Mouse (Mus musculus): ENCODE data around the gene Obsl1. TPM values are rescaled to one million over a fixed set of nuclear protein-coding genes. Genes with fewer than 3 reads are reported as not detected.

Obsl1 gene
- polyA plus RNA-seq, 1 experiment from 2014 or later, result not detected

DNA sequence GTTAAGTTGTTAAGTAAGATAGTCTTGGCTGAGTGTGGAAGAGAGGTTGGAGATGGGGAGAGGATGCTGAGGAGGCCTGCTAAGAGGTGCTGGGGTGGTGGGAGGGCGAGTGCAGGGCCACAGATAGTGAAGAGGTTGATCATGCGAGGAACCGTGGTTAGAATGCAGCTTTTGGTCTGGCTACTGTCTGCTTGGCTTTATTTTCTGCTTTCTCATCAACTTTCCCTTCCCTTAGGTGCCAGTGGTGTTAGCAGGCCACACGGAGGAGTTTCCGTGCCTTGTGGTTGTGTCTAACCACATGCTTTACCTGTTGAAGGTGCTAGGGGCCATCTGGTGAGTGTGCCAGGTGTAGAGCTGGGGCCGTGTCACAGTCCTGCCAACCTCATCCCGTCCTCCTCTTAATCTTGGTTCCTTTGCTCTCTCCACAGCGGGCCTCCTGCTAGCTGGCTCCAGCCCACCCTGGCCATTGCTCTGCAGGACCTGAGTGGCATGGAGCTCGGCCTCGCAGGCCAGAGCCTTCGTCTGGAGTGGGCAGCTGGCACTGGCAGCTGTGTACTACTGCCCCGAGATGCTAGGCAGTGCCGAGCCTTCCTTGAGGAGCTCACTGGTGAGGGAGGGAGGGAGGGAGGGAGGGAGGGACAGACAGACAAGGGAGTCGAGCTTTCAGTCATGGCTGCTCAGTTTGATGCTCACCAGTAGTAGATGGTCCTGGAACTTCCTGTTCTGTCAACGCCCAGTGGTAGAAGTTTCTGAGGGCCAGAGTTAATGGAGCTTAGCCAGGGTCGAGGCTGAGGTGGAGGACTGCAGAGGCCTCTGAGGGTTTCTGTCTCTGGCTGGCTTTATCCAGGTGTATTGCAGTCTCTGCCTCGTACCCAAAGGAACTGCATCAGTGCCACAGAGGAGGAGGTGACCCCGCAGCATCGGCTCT is 27.3 kb upstream of the Obsl1 start:
- H3K27ac ChIP-seq, result no peak overlapping the region
- H3K36me3 ChIP-seq (ENCODE audit: inconsistent target), result peaks cover 61% of the 10 kb centered on the region
- no peaks in the 10 kb centered on the region for H3K79me2 ChIP-seq (ENCODE audit: inconsistent target)
- WGBS (ENCODE audit: missing documents), result 94% methylated on average over 18 of the region's 19 CpGs
- no peak overlapping the region for H3K4me3 ChIP-seq (ENCODE audit: inconsistent target)

DNA sequence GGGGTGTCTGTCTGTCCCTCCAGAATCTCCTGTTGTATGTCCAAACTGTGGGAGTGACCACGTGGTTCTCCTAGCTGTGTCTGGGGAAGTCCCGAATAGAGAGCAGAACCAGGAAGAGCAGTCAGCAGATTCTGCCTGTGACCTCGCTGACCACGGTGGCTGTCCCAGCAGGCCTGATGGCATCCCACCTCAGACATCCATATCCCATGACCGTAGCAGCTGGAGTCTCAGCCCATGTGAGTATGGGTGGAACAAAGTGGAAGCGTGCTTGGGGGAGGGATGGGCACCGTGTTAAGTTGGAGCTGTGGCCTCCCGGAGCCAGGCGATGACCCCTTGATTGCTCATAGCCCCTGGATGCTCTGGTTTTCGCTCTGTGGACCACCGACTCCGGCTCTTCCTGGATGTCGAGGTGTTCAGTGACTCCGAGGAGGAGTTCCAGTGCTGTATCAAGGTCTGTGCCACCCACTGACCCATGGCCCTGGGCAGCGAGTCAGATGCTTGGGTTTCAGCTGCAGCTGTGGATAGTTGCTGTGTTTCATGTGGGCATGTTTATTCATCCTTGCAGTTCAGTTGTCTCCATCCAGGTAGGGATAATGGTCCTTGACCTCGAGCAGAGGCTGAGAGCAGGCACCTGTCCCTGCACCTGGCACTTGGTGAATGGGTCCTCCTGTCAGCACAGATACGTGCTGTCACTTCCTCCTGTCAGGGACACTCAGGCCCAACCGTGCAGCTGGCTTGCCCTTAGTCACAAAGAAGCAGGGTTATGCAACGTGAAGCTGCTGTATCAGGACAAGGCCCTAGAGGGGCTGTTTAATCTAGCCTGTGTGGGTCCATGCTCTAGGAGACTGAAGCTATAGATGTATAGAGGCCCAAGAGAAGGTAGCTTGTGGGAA is 26.3 kb upstream of the Obsl1 start:
- Histone ChIP-seq H3K79me2 (ENCODE audit: inconsistent target) (no peaks in the 10 kb centered on the region), H3K27ac (peak overlapping the region; percentile 10; the same call in 1 of the 2 replicates), H3K4me3 (ENCODE audit: inconsistent target) (no peak overlapping the region), H3K36me3 (ENCODE audit: inconsistent target) (peaks cover 72% of the 10 kb centered on the region)
- 80% methylated on average over 19 of the region's 19 CpGs for WGBS (ENCODE audit: missing documents)

DNA sequence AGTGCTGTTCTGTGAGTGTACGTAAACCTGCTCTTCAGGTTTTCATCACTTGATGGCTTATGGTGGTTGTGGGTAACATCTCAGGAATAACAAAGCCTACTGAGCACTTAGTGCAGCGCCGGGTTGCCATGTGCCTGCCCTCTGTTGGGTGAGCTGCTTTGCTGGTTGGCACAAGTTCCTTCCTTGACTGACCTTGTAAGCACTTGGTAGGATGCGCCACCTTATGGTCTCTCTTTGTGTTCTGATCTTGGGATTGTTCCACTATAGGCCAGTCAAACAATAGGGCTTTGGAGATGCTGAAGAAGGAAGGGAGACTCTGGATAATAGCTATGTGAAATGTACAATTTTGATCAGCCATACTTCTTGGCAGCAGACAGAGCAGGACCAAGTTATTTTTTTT is 24.3 kb upstream of the Obsl1 start:
- Histone ChIP-seq H3K36me3 (ENCODE audit: inconsistent target) (peaks cover 79% of the 10 kb centered on the region), H3K27ac (no peak overlapping the region), H3K79me2 (ENCODE audit: inconsistent target) (peaks cover 2% of the 10 kb centered on the region; the same call in 1 of the 2 replicates)

DNA sequence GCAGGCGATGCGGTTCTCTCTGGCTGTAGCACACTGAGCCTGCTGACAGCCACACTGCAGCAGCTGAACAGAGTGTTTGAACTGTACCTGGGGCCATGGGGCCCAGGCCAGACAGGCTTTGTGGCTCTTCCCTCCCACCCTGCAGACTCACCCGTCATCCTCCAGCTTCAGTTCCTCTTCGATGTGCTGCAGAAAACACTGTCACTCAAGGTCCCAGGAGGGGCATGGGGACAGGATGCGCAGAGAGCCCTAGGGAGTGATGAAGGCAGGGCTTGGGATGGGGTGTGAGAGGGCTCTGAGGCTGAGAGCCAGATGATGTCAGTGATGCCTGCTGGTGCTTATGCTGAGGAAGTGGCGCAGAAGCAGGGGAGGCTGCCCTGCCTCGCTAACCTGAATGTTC is 18.4 kb upstream of the Obsl1 start:
- Histone ChIP-seq H3K27ac (no peak overlapping the region), H3K79me2 (ENCODE audit: inconsistent target) (peaks cover 41% of the 10 kb centered on the region; the same call in 1 of the 2 replicates), H3K36me3 (ENCODE audit: inconsistent target) (peaks cover 47% of the 10 kb centered on the region), H3K4me3 (ENCODE audit: inconsistent target) (no peak overlapping the region)
- WGBS (ENCODE audit: missing documents), result 76% methylated on average over 7 of the region's 7 CpGs

More for the DNA sequence above, 24.3 kb upstream of the Obsl1 start:
- no peak overlapping the region for H3K4me3 ChIP-seq (ENCODE audit: inconsistent target)
- 90% methylated on average over 4 of the region's 4 CpGs for WGBS (ENCODE audit: missing documents)

DNA sequence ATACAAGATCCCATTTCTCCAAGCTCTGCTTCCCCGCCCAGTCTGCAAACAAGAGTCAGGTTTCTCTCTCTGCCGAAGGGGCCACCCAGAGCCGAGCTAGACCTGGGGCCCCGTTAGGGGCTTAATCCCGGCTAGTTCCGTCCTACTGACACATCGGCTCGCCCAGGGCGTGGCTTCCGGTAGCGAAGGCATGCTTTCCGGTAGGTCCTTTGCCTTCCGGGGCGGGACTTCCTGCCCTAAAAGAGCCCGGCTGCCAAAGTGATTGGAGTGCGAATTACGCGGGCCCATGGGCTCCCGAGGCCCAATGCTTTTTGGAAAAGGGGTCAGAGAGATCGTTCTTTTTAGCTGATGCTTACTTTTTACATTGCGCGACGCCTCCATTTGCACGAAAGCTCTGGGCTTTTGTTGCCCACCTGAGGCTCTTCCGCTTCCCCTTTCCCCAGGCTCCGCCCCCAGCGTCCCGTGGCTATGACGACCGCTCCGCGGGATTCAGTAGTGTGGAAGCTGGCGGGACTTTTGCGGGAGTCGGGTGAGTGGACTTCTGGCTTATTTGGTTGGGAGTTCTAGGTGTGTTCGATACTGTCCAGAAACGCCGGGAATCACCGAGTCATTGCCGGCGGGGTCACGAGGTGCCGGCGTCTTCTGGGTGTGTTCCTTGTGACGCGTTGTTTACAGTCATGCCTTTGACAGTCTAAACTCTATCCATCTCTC is 15.2 kb upstream of the Obsl1 start, which contains the start of gene Stk11ip:
Stk11ip (plus strand) TSS at position 209 of the 711 bp plus-strand sequence.
- peak within 1 kb of the TSS; percentile 86 for H3K4me3 ChIP-seq (ENCODE audit: inconsistent target)
- H3K79me2 ChIP-seq (ENCODE audit: inconsistent target), result peaks cover 41% of the 10 kb centered on the region; the same call in 1 of the 2 replicates
- peaks cover 15% of the 10 kb centered on the region; the same call in 1 of the 2 replicates for H3K36me3 ChIP-seq (ENCODE audit: inconsistent target)
- peak within 1 kb of the TSS; percentile 95 for H3K27ac ChIP-seq
- WGBS (ENCODE audit: missing documents), result under 1% methylated on average over 46 of the region's 46 CpGs

DNA sequence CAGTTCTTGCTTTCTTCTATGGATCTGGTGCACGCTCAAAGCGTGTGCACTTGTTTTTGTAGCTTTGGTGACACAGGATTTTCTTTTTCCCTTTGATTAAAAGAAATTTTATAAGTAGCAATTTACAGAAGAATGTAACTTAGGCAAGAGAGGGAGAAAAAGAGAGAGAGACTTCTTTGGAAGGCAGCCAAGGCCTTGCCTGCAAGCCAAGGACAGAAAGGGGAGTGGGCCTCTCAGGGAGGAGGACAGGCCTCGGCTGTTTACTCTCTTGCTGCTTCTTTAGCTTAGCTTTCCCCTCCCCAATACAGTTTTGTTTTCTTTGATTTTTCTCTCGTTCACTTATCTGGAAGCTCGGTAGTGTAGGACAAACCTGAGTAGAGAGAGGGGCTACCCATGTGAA is 13.3 kb upstream of the Obsl1 start:
- WGBS (ENCODE audit: missing documents), result 93% methylated on average over 5 of the region's 5 CpGs
- no peak overlapping the region for H3K27ac ChIP-seq
- peaks cover 29% of the 10 kb centered on the region; the same call in 1 of the 2 replicates for H3K79me2 ChIP-seq (ENCODE audit: inconsistent target)
- no peaks in the 10 kb centered on the region for H3K36me3 ChIP-seq (ENCODE audit: inconsistent target)
- no peak overlapping the region for H3K4me3 ChIP-seq (ENCODE audit: inconsistent target)

DNA sequence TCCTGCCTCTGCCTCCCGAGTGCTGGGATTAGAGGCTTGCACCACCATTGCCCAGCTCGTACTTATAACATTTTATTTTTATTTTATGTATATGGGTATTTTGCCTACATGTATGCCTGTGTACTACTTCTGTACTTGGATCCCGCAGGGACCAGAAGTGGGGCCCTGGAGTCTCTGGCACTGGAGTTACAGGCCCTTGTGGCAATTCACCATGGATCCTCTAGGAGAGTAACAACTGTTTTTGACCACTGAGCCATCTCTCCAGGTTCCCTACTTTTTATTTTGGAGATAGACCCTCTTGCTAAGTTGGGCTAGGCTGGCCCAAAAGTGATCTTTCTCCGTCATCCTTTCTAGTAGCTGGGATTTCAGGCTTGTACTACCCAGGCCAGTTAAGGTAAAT is 12.2 kb upstream of the Obsl1 start:
- 94% methylated on average over 4 of the region's 4 CpGs for WGBS (ENCODE audit: missing documents)
- no peak overlapping the region for H3K4me3 ChIP-seq (ENCODE audit: inconsistent target)
- H3K36me3 ChIP-seq (ENCODE audit: inconsistent target), result no peaks in the 10 kb centered on the region
- peaks cover 17% of the 10 kb centered on the region; the same call in 1 of the 2 replicates for H3K79me2 ChIP-seq (ENCODE audit: inconsistent target)
- H3K27ac ChIP-seq, result no peak overlapping the region

DNA sequence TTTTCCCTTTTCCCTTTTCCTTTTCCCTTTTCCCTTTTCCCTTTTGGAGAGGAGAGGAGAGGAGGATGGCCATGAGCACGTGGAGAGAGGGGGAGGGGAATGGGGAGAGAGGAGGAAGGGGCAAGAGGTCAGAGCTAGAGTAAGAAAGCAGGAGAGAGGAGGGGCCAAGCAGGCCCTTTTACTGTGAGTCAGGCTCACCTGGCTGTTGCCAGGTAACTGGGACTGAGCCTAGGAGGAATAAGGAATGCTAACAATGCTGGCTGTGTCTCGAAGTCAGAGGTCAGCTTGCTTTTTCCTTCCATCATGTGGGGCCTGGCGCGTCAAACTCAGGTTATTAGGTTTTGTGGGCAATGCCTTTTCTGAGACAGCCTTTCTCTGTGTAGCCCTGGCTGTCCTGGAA is 11.7 kb upstream of the Obsl1 start:
- H3K79me2 ChIP-seq (ENCODE audit: inconsistent target), result peaks cover 13% of the 10 kb centered on the region; the same call in 1 of the 2 replicates
- H3K4me3 ChIP-seq (ENCODE audit: inconsistent target), result no peak overlapping the region
- no peak overlapping the region for H3K27ac ChIP-seq
- no peaks in the 10 kb centered on the region for H3K36me3 ChIP-seq (ENCODE audit: inconsistent target)
- WGBS (ENCODE audit: missing documents), result 96% methylated on average over 3 of the region's 4 CpGs

DNA sequence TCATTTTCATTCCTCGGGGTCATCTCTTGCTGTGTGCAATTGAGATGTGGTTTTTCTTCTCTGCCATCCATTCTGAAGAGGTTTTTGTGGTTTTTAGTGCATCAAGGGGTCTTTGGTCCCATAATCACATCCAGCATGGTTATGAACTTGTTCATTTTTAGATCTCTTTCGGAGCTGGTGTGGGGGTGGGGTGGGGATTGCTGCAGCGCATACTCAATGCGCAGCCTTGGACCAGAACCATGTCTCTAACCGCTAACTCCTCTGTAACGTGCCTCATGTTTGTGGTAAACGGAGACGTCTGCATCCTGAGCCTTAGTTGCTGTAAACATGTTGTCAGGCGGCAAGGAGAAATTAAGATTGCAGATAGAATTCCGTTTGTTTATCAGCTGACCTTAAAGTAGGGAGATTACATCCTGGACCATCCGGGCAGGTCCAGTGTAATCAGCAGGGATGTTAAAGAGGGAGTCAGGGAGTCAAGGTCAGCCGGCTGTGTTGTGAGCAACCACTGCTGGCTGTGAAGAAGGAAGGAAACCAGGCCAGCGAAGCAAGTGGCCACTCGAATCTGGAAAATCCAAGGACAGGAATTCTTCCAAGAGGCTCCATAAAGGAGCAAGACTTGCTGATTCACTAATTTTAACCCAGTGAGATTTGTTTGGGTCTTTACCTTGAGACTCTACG is 10.6 kb upstream of the Obsl1 start:
- 93% methylated on average over 15 of the region's 15 CpGs for WGBS (ENCODE audit: missing documents)

DNA sequence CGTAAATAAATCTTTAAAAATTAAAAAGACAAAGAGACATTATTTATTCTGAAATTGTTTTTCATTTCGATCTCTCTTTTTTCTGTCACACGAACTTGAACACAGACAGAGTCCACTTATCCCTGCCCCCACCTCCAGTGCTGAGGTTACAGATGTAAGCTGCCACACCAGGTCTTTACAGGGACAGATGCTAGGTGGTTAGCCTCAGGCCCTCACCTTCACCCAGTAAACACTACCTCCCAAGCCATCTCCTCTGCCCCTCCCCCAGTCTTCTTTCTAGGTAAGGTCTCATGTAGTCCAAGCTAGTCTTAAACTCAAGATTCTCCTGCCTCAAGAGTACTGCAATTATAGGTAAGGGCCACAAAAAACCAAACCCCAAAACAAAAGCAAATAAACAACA is 6.3 kb upstream of the Obsl1 start:
- Histone ChIP-seq H3K4me3 (ENCODE audit: inconsistent target) (no peak overlapping the region), H3K79me2 (ENCODE audit: inconsistent target) (no peaks in the 10 kb centered on the region), H3K27ac (no peak overlapping the region), H3K36me3 (ENCODE audit: inconsistent target) (no peaks in the 10 kb centered on the region)
- WGBS (ENCODE audit: missing documents), result 89% methylated on average over 3 of the region's 3 CpGs

More for the DNA sequence above, 10.6 kb upstream of the Obsl1 start:
- no peak overlapping the region for H3K4me3 ChIP-seq (ENCODE audit: inconsistent target)
- H3K79me2 ChIP-seq (ENCODE audit: inconsistent target), result peaks cover 2% of the 10 kb centered on the region; the same call in 1 of the 2 replicates
- no peak overlapping the region for H3K27ac ChIP-seq
- no peaks in the 10 kb centered on the region for H3K36me3 ChIP-seq (ENCODE audit: inconsistent target)

DNA sequence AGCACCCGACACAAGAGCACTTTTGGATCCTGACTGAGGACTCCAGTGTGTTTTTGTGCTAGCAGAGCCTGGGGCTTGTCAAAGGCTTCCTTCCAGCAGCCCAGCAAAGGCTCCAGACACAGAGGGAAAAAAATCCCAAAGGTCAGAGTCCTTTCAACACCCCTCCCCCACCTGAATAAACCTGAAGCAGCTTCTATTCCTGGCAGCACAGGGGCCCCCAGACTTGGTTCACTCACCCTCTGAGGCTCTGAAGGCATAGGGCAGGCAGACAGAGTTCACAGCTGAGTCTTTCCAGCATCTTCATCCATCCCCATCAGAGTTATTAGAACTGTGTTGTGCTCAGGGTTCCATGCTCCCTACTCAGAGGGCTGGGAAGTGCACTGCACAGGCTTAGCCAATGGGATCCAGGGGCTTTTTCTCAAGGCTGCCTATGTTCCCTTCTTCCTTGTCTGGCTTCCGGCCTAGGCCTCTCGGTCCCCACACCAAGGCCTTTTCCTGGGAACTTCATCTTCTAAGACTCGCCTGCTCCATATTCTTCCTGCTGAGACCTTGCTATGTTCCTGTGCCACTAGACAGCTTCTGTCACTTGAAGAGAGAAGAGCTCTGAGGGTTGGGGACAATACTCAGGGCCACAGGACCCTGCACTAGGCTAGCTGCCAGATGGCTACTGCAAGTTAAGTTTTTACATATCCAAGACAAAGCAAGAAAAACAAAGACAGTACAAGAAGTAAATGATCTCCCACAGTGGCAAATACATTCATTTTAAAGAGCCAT is 5.4 kb upstream of the Obsl1 start:
- WGBS (ENCODE audit: missing documents), result 88% methylated on average over 4 of the region's 4 CpGs

DNA sequence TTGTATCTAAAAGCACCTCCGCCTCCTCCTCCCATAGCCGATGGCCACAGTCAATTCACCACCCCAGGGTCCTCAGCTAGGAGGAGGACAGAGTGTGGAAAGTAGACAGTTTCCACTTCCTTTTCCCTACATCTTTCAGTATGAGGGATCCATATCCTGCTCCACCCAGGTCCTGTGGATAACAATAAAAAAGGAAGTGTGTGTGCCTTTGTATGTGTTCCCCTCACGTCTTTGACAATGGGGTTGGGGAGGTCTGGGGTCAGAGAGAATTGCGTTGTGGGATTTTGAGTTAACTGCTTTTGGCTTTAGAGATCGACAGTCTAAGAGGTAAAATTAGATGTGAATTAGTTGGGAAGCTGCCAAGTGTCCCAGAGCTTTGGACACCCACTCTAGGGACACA is 3.9 kb upstream of the Obsl1 start:
- Histone ChIP-seq H3K79me2 (ENCODE audit: inconsistent target) (no peaks in the 10 kb centered on the region), H3K27ac (no peak overlapping the region), H3K4me3 (ENCODE audit: inconsistent target) (no peak overlapping the region), H3K36me3 (ENCODE audit: inconsistent target) (no peaks in the 10 kb centered on the region)
- 51% methylated on average over 5 of the region's 5 CpGs for WGBS (ENCODE audit: missing documents)

More for the DNA sequence above, 5.4 kb upstream of the Obsl1 start:
- H3K36me3 ChIP-seq (ENCODE audit: inconsistent target), result no peaks in the 10 kb centered on the region
- no peak overlapping the region for H3K4me3 ChIP-seq (ENCODE audit: inconsistent target)
- H3K27ac ChIP-seq, result no peak overlapping the region
- no peaks in the 10 kb centered on the region for H3K79me2 ChIP-seq (ENCODE audit: inconsistent target)

DNA sequence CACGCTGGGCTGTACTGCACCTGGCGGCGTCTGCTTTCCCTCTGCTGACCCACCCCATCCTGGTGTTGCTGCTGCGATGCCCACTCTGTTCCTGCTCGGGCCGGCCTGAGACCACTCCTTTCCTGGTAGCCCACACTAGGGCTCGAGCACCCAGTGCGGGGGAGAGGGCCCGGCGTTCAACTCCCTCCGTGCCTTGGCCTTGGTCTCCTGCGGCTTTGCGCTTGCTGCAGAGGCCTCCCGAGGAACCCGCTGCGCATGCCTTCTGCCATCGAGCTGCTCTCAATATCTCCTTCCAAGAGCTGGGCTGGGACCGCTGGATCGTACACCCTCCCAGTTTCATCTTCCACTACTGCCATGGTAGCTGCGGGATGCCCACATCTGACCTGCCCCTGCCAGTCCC is 3.3 kb upstream of the Obsl1 start:
- 93% methylated on average over 20 of the region's 20 CpGs for WGBS (ENCODE audit: missing documents)
- H3K79me2 ChIP-seq (ENCODE audit: inconsistent target), result no peaks in the 10 kb centered on the region
- no peaks in the 10 kb centered on the region for H3K36me3 ChIP-seq (ENCODE audit: inconsistent target)
- no peak overlapping the region for H3K4me3 ChIP-seq (ENCODE audit: inconsistent target)
- no peak overlapping the region for H3K27ac ChIP-seq

All from macrophage (primary cell).